In the genomic region with DNA sequence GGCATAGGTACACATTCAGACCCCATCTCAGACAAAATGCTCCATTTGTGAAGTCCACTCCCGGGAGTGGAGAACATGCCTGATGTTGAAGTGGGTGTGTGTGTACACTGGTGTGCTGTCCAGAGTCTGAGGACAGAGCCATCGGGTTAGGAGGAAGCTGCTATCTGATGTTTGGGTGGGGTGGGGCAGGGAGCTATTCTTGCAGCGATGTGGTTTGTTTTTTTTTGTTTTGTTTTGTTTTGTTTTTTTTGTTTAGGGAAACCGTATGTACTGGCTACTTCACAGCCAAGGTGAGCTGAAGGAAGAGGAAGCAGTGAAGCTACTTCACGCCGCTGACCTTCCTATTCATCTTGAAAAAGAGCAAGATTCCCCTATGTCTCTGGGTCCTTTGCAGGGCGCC, we compare ENCODE assay signal across 8 mouse cellular contexts. TPM values are rescaled to one million over a fixed set of nuclear protein-coding genes. Genes with fewer than 3 reads are reported as not detected.
DNase-seq lines count a peak whose midpoint lies in the region; ATAC-seq and TF ChIP-seq lines count a peak whose summit lies in the region.

No protein-coding gene starts in this region.

- H3K4me3 ChIP-seq in heart, embryonic 15.5 days: peak overlapping the region; percentile 99
- H3K4me3 ChIP-seq in liver, postnatal 0 days (ENCODE audit: low read depth, low read length): peak overlapping the region; percentile 99
- H3K4me3 ChIP-seq in stomach, embryonic 16.5 days (replicated peaks; ENCODE audit: low read length): peak overlapping the region; percentile 94

- no peaks in the 10 kb centered on the region for H3K9me3 ChIP-seq in heart, embryonic 15.5 days (replicated peaks)
- no peaks in the 10 kb centered on the region for H3K9me3 ChIP-seq in liver, postnatal 0 days (ENCODE audit: low read length)
- no peaks in the 10 kb centered on the region for H3K9me3 ChIP-seq in stomach, embryonic 16.5 days (replicated peaks; ENCODE audit: control insufficient read depth, low read length)

- peaks cover 17% of the 10 kb centered on the region for H3K4me1 ChIP-seq in heart, embryonic 15.5 days (replicated peaks)
- peaks cover 35% of the 10 kb centered on the region for H3K4me1 ChIP-seq in liver, postnatal 0 days (ENCODE audit: insufficient read depth)
- peaks cover 15% of the 10 kb centered on the region for H3K4me1 ChIP-seq in stomach, embryonic 16.5 days (ENCODE audit: control insufficient read depth, insufficient read depth, low read length)

- TF ChIP-seq CTCF in liver, postnatal 0 days (IDR thresholded peaks at IDR 0.05; ENCODE audit: low read depth): no peak

- peak; percentile 21 for DNase-seq in adrenal gland, postnatal 14 days
- DNase-seq in adrenal gland, adult 8-10 months: no peak
- peak; percentile 54 for DNase-seq in R1 (ENCODE audit: low read depth, low spot score)
- peak; percentile 39 for DNase-seq in liver, postnatal 0 days
- no peak for DNase-seq in gastrocnemius, adult 8-10 months (ENCODE audit: low spot score in 2 of 2)
- no peak for DNase-seq in adrenal gland, postnatal 4 days (ENCODE audit: low spot score in 2 of 2)

- H3K4me2 ChIP-seq in heart, embryonic 15.5 days: peak overlapping the region; percentile 82
- H3K4me2 ChIP-seq in liver, postnatal 0 days (ENCODE audit: low read depth, low read length): peak overlapping the region; percentile 98
- H3K4me2 ChIP-seq in stomach, embryonic 16.5 days (ENCODE audit: low read depth, low read length): peak overlapping the region; percentile 59

- no peak for ATAC-seq in heart, embryonic 15.5 days (replicated peaks; ENCODE audit: insufficient number of reproducible peaks, insufficient read depth, low FRiP score, low read depth)
- no peak for ATAC-seq in liver, postnatal 0 days
- no peak for ATAC-seq in stomach, embryonic 16.5 days (ENCODE audit: insufficient read depth, low FRiP score)

- WGBS in heart, embryonic 15.5 days: 4% methylated on average over 7 of the region's 7 CpGs
- WGBS in liver, postnatal 0 days (ENCODE audit: insufficient replicate concordance): 0% methylated on average over 7 of the region's 7 CpGs
- WGBS in stomach, embryonic 16.5 days: 5% methylated on average over 7 of the region's 7 CpGs

- no peaks in the 10 kb centered on the region for H3K27me3 ChIP-seq in heart, embryonic 15.5 days
- H3K27me3 ChIP-seq in liver, postnatal 0 days (ENCODE audit: insufficient read depth, low read length): no peaks in the 10 kb centered on the region
- no peaks in the 10 kb centered on the region for H3K27me3 ChIP-seq in stomach, embryonic 16.5 days (ENCODE audit: control insufficient read depth, insufficient read depth, low read length)

- TF ChIP-seq EP300 in liver, postnatal 0 days (IDR thresholded peaks at IDR 0.05; ENCODE audit: low read depth): no peak; the same call in 1 of the 2 replicates

- H3K27ac ChIP-seq in heart, embryonic 15.5 days: peak overlapping the region; percentile 91
- H3K27ac ChIP-seq in liver, postnatal 0 days (ENCODE audit: low read depth): peak overlapping the region; percentile 91
- H3K27ac ChIP-seq in stomach, embryonic 16.5 days (ENCODE audit: low read length): peak overlapping the region; percentile 96; the same call in 1 of the 2 replicates

- H3K9ac ChIP-seq in heart, embryonic 15.5 days: peak overlapping the region; percentile 93
- H3K9ac ChIP-seq in liver, postnatal 0 days (replicated peaks): peak overlapping the region; percentile 87
- H3K9ac ChIP-seq in stomach, embryonic 16.5 days (ENCODE audit: low read length): peak overlapping the region; percentile 94

- H3K36me3 ChIP-seq in heart, embryonic 15.5 days: no peaks in the 10 kb centered on the region; the same call in 1 of the 2 replicates
- no peaks in the 10 kb centered on the region for H3K36me3 ChIP-seq in liver, postnatal 0 days (replicated peaks; ENCODE audit: insufficient read depth, low read length)
- no peaks in the 10 kb centered on the region for H3K36me3 ChIP-seq in stomach, embryonic 16.5 days (ENCODE audit: control insufficient read depth, insufficient read depth, low read length)

RNA-seq across cellular contexts. Expression of gene Stk38, which starts 1.0 kb away (rescaled TPM):
- total RNA-seq in adrenal gland, postnatal 14 days (2021): 55.0 and 73.5 TPM in 2 replicates
- total RNA-seq in adrenal gland, adult 8-10 months (2022): 10 to 100 TPM; 57.3 to 84.7 (median 68.7) TPM
- polyA plus RNA-seq in heart, embryonic 15.5 days (2015; fragmentation: Nextera tagmentation; extraction: Ambion mirVana): 73.6 and 78.0 TPM in 2 replicates
- polyA plus RNA-seq in liver, postnatal 0 days (2015; fragmentation: Nextera tagmentation; extraction: Ambion mirVana): 32.6 and 34.5 TPM in 2 replicates
- polyA plus RNA-seq in stomach, embryonic 16.5 days (2015; fragmentation: Nextera tagmentation; extraction: Ambion mirVana): 118 and 120 TPM in 2 replicates
- 10 to 100 TPM; 19.5 to 22.5 (median 19.8) TPM for total RNA-seq in gastrocnemius, adult 8-10 months (2022)
- total RNA-seq in adrenal gland, postnatal 4 days (2021): 10 to 100 TPM; 90.2 to 94.9 TPM

RNA-seq across cellular contexts. Expression of gene Srsf3, which starts 25.6 kb away (rescaled TPM):
- total RNA-seq in adrenal gland, postnatal 14 days (2021): 167 and 224 TPM in 2 replicates
- total RNA-seq in adrenal gland, adult 8-10 months (2022): 100 to 1,000 TPM in 3 of 4 experiments, 10 to 100 TPM in 1; 89.9 to 176 (median 144) TPM
- 318 and 332 TPM in 2 replicates for polyA plus RNA-seq in heart, embryonic 15.5 days (2015; fragmentation: Nextera tagmentation; extraction: Ambion mirVana)
- 163 and 166 TPM in 2 replicates for polyA plus RNA-seq in liver, postnatal 0 days (2015; fragmentation: Nextera tagmentation; extraction: Ambion mirVana)
- polyA plus RNA-seq in stomach, embryonic 16.5 days (2015; fragmentation: Nextera tagmentation; extraction: Ambion mirVana): 456 and 477 TPM in 2 replicates
- total RNA-seq in gastrocnemius, adult 8-10 months (2022): 10 to 100 TPM; 29.4 to 43.1 (median 37.1) TPM
- total RNA-seq in adrenal gland, postnatal 4 days (2021): 100 to 1,000 TPM; 235 to 271 TPM

RNA-seq across cellular contexts. Expression of gene Kctd20, which starts 55.1 kb away (rescaled TPM):
- 71.6 and 79.3 TPM in 2 replicates for total RNA-seq in adrenal gland, postnatal 14 days (2021)
- 10 to 100 TPM; 42.6 to 51.5 (median 45.9) TPM for total RNA-seq in adrenal gland, adult 8-10 months (2022)
- polyA plus RNA-seq in heart, embryonic 15.5 days (2015; fragmentation: Nextera tagmentation; extraction: Ambion mirVana): 51.0 and 59.3 TPM in 2 replicates
- 38.6 and 39.5 TPM in 2 replicates for polyA plus RNA-seq in liver, postnatal 0 days (2015; fragmentation: Nextera tagmentation; extraction: Ambion mirVana)
- polyA plus RNA-seq in stomach, embryonic 16.5 days (2015; fragmentation: Nextera tagmentation; extraction: Ambion mirVana): 77.2 and 78.3 TPM in 2 replicates
- total RNA-seq in gastrocnemius, adult 8-10 months (2022): 10 to 100 TPM; 27.0 to 38.6 (median 28.7) TPM
- 10 to 100 TPM; 79.8 to 86.5 TPM for total RNA-seq in adrenal gland, postnatal 4 days (2021)

Comparison
In these comparisons a context has a peak if more than half of its experiments do, and no peak if none do; other contexts are left out.
1. DNase-seq: peak in adrenal gland, postnatal 14 days (single experiment), R1 (single experiment) and liver, postnatal 0 days (single experiment); none in adrenal gland, adult 8-10 months (single experiment), gastrocnemius, adult 8-10 months (0 of 2) and adrenal gland, postnatal 4 days (0 of 2).
2. Peak in every context shown above with its lines, with median percentiles within 50 percentile points of each other: H3K27ac ChIP-seq, H3K4me2 ChIP-seq, H3K4me3 ChIP-seq and H3K9ac ChIP-seq.